Mouse (Mus musculus): ENCODE results near the gene Gm45140. TPM values are rescaled to one million over a fixed set of nuclear protein-coding genes. Genes with fewer than 3 reads are reported as not detected.

Gene Gm45140
- polyA plus RNA-seq, 1 experiment from 2014 or later: 5.4 TPM

DNA sequence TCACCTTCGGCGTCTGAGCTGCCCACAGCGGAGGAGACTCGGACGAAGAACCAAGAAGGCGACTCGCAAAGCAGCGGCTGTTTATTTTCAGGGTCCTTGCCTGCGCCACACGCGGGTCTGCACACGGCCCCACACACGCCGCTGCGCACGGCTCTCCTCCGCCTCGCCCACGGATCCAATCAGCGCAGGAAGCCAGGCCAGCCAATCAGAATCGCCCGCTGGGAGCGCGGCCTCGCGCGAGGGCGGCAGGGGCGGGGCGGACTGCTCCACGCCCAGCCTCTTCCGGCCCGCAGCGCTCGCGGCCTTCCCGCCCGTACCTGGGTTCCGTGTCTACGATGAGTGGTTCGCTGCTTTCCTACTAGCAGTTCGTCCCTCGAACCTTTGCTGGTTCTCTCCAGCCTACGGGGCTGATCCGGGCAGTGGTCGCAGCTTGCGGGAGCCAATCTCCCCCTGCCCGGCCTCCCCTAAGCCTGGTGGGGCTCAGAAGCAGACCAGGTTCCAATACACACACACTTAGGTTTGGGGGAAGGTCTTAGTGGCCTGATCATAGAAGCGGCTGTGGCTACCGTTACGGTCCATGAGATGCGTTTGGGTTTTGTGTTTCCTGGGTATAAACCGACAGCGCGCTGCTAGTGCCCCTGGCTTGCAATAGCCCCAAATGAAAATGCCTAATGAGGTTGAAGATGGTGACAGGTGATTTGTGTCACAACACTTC, 15.5 kb upstream of the Gm45140 start, which contains the start of gene Cnbp:
TSS of gene Cnbp (minus strand) at position 207 of the 715 bp plus-strand sequence.
- Histone ChIP-seq H3K27me3 (ENCODE audit: control insufficient read depth, insufficient read depth, low read length) (no peaks in the 10 kb centered on the region), H3K4me2 (replicated peaks; ENCODE audit: low read depth, low read length) (peak within 1 kb of the TSS; percentile 77), H3K9ac (ENCODE audit: low read depth, low read length) (peak within 1 kb of the TSS; percentile 99), H3K27ac (ENCODE audit: low read depth, low read length) (peak within 1 kb of the TSS; percentile 94), H3K4me1 (ENCODE audit: control insufficient read depth, insufficient read depth, low read length) (peaks cover 12% of the 10 kb centered on the region), H3K36me3 (ENCODE audit: control insufficient read depth, insufficient read depth, low read length) (peaks cover 25% of the 10 kb centered on the region), H3K9me3 (ENCODE audit: control insufficient read depth, low read length) (no peaks in the 10 kb centered on the region), H3K4me3 (ENCODE audit: low read length) (peak within 1 kb of the TSS; percentile 100)
- peak; percentile 99 for ATAC-seq (ENCODE audit: low FRiP score, low TSS enrichment)
- under 1% methylated on average over 54 of the region's 55 CpGs for WGBS

DNA sequence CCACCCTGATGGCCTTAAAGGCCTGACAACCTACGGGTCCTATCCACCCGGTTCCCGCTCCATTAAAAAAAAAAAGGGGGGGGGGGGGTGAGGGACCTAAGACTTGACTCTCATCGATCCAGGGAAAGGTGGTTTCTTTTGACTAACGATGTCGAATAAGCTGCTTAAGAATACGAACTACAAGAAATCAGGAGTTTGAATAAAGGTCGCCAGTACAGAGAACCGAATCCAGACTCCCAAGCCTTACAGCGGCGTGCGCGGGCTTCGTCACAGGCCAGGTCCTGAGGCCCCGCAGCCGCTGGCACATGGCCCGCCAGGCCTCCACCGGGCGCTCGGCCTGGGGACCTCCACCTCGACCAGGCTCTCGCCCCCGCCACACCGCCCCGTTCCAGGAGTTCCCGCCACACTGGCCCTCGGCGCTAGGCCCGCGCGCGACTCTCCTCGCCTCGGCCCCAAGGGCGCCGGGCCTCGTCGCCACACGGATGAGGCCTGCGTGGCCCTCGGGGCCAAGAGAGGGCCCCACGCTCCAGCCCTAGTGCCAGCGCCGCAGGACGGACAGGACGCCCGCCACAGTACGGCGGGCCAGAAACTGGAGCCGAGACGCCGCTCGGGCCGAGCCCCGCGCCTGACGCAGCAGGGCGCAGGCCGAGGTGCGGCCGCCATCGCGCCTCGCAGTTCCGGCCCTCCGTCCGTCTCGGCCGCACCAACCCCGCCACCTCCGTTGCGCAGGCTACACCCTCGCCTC, 14.7 kb upstream of the Gm45140 start:
- Histone ChIP-seq H3K4me1 (ENCODE audit: control insufficient read depth, insufficient read depth, low read length) (peaks cover 12% of the 10 kb centered on the region), H3K4me2 (replicated peaks; ENCODE audit: low read depth, low read length) (peak overlapping the region; percentile 77), H3K4me3 (ENCODE audit: low read length) (peak overlapping the region; percentile 100), H3K27me3 (ENCODE audit: control insufficient read depth, insufficient read depth, low read length) (no peaks in the 10 kb centered on the region), H3K36me3 (ENCODE audit: control insufficient read depth, insufficient read depth, low read length) (peaks cover 31% of the 10 kb centered on the region), H3K9me3 (ENCODE audit: control insufficient read depth, low read length) (no peaks in the 10 kb centered on the region), H3K9ac (ENCODE audit: low read depth, low read length) (peak overlapping the region; percentile 99), H3K27ac (ENCODE audit: low read depth, low read length) (peak overlapping the region; percentile 90)
- peak; percentile 71; the same call in 1 of the 2 replicates for ATAC-seq (ENCODE audit: low FRiP score, low TSS enrichment)
- WGBS: under 1% methylated on average over 63 of the region's 73 CpGs

DNA sequence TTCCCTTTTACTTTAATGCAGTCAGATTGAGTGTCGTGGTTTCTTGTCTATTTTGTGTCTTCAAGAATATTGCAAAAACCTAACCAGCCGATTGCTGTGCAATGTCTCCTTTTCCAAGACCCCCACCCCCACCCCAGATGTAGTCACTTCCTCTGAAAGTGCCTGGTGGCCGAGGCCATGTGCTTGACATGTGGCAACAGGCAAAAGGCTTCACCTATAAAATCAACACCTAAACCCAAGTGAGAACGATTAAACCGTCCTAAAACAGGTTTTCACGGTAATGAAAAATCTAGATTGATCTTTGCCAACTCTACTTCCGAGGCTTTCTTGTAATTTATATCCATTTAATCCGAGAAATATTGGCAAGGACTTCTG, 14.2 kb upstream of the Gm45140 start:
- 1% methylated on average over 8 of the region's 8 CpGs for whole genome bisulfite sequencing
- Histone ChIP-seq H3K36me3 (ENCODE audit: control insufficient read depth, insufficient read depth, low read length) (peaks cover 37% of the 10 kb centered on the region), H3K9ac (ENCODE audit: low read depth, low read length) (peak overlapping the region; percentile 99), H3K27ac (ENCODE audit: low read depth, low read length) (peak overlapping the region; percentile 90), H3K27me3 (ENCODE audit: control insufficient read depth, insufficient read depth, low read length) (no peaks in the 10 kb centered on the region), H3K9me3 (ENCODE audit: control insufficient read depth, low read length) (no peaks in the 10 kb centered on the region), H3K4me1 (ENCODE audit: control insufficient read depth, insufficient read depth, low read length) (peaks cover 12% of the 10 kb centered on the region), H3K4me3 (ENCODE audit: low read length) (peak overlapping the region; percentile 100), H3K4me2 (replicated peaks; ENCODE audit: low read depth, low read length) (peak overlapping the region; percentile 77)
- no peak for ATAC-seq (ENCODE audit: low FRiP score, low TSS enrichment)

DNA sequence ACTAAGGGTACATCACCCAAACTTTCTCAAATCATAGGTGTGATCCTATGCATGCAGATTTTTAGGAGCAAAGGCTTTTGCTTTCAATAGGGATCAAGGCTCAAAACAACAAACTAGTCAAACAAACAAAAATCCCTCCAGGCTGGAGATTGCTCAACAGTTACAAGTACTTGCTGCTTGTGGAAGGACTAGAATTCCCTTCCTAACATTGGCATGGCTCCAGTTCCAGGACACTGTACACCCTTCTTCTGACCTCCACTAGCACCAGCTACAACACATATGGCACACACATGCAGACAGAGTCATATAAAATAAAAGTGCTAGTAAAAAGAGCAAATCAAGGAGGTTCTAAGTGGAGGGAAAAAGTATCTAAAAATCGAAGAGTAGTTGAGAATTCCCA, 11.2 kb upstream of the Gm45140 start:
- whole genome bisulfite sequencing: 90% methylated on average over 1 of the region's 1 CpGs
- Histone ChIP-seq H3K9ac (ENCODE audit: low read depth, low read length) (no peak overlapping the region), H3K4me3 (ENCODE audit: low read length) (no peak overlapping the region), H3K36me3 (ENCODE audit: control insufficient read depth, insufficient read depth, low read length) (peaks cover 66% of the 10 kb centered on the region), H3K4me1 (ENCODE audit: control insufficient read depth, insufficient read depth, low read length) (peaks cover 12% of the 10 kb centered on the region), H3K27ac (ENCODE audit: low read depth, low read length) (no peak overlapping the region), H3K9me3 (ENCODE audit: control insufficient read depth, low read length) (no peaks in the 10 kb centered on the region), H3K27me3 (ENCODE audit: control insufficient read depth, insufficient read depth, low read length) (no peaks in the 10 kb centered on the region), H3K4me2 (replicated peaks; ENCODE audit: low read depth, low read length) (no peak overlapping the region)
- ATAC-seq (ENCODE audit: low FRiP score, low TSS enrichment): no peak

DNA sequence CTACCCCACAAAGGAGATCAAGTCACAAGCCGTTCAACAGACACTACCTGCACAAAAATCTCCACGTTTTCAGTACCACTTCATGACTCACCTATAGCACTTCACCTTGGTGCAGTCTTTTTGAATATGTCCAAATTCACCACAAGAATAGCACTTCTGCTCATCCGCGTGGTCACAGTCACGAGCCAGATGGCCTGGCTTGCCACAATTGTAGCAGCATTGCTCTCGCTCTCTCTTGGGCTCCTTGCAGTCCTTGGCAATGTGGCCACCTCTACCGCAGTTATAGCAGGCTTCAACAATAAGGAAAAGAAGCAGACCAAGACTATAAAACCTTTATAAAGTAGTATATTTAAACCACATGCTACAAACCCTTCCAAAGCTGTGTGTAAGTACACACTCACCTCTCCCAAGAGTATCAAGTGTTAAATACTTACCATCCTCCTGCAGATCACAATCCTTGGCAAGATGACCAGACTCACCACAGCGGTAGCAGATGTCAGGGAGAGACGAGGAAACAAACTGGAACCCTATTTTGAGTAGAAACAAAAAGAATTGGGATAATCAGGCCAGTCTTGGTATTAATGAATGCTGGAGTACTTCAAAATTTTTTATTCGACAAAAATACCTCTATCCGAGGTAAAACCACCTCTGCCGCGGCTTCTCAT, 9.6 kb upstream of the Gm45140 start:
- Histone ChIP-seq H3K9me3 (ENCODE audit: control insufficient read depth, low read length) (no peaks in the 10 kb centered on the region), H3K27ac (ENCODE audit: low read depth, low read length) (no peak overlapping the region), H3K4me1 (ENCODE audit: control insufficient read depth, insufficient read depth, low read length) (peaks cover 12% of the 10 kb centered on the region), H3K36me3 (ENCODE audit: control insufficient read depth, insufficient read depth, low read length) (peaks cover 71% of the 10 kb centered on the region), H3K4me3 (ENCODE audit: low read length) (no peak overlapping the region), H3K4me2 (replicated peaks; ENCODE audit: low read depth, low read length) (no peak overlapping the region), H3K9ac (ENCODE audit: low read depth, low read length) (no peak overlapping the region), H3K27me3 (ENCODE audit: control insufficient read depth, insufficient read depth, low read length) (no peaks in the 10 kb centered on the region)
- 91% methylated on average over 13 of the region's 13 CpGs for WGBS
- ATAC-seq (ENCODE audit: low FRiP score, low TSS enrichment): no peak

DNA sequence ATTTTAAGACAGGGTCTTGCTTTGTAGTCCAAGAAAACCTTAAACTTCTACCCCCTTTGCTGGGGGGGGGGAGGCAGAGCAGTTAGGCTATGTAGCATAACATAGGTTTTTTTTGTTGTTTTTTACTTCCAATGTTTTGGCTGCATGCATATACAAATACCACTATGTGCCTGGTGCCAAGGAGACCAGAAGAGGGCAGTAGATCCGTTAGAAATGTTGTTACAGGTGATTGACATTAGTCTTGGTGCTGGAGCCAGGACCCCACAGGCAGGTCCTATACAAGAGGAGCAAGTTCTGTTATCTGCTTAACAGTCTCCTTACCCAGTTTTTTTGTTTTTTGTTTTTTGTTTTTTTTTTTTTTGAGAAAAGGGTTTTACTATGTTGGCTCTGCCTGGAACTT, 6.7 kb upstream of the Gm45140 start:
- Histone ChIP-seq H3K4me2 (replicated peaks; ENCODE audit: low read depth, low read length) (no peak overlapping the region), H3K9me3 (ENCODE audit: control insufficient read depth, low read length) (no peaks in the 10 kb centered on the region), H3K36me3 (ENCODE audit: control insufficient read depth, insufficient read depth, low read length) (peaks cover 54% of the 10 kb centered on the region), H3K27me3 (ENCODE audit: control insufficient read depth, insufficient read depth, low read length) (no peaks in the 10 kb centered on the region), H3K9ac (ENCODE audit: low read depth, low read length) (no peak overlapping the region), H3K27ac (ENCODE audit: low read depth, low read length) (no peak overlapping the region), H3K4me1 (ENCODE audit: control insufficient read depth, insufficient read depth, low read length) (peaks cover 3% of the 10 kb centered on the region; the same call in 1 of the 2 replicates), H3K4me3 (ENCODE audit: low read length) (no peak overlapping the region)
- no peak for ATAC-seq (ENCODE audit: low FRiP score, low TSS enrichment)
- 12% methylated on average over 1 of the region's 1 CpGs for WGBS

DNA sequence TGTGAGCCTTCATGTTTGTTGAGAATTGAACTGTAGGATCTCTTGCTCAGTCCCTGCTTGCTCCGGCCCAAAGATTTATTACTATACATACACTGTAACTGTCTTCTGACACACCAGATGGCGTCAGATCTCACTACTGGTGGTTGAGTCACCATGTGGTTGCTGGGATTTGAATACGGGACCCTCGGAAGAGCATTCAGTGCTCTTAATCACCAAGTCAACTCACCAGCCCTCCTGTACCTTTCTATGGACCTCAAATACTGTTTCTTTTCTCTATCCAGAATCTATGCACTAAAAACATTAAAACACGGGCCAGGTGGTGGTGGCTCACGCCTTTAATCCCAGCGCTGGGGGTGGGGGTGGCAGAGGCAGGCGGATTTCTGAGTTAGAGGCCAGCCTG, 6.0 kb upstream of the Gm45140 start:
- Histone ChIP-seq H3K9ac (ENCODE audit: low read depth, low read length) (no peak overlapping the region), H3K36me3 (ENCODE audit: control insufficient read depth, insufficient read depth, low read length) (peaks cover 48% of the 10 kb centered on the region), H3K27me3 (ENCODE audit: control insufficient read depth, insufficient read depth, low read length) (no peaks in the 10 kb centered on the region), H3K4me1 (ENCODE audit: control insufficient read depth, insufficient read depth, low read length) (peaks cover 3% of the 10 kb centered on the region; the same call in 1 of the 2 replicates), H3K4me3 (ENCODE audit: low read length) (no peak overlapping the region), H3K4me2 (replicated peaks; ENCODE audit: low read depth, low read length) (no peak overlapping the region), H3K27ac (ENCODE audit: low read depth, low read length) (no peak overlapping the region), H3K9me3 (ENCODE audit: control insufficient read depth, low read length) (no peaks in the 10 kb centered on the region)
- ATAC-seq (ENCODE audit: low FRiP score, low TSS enrichment): no peak
- 75% methylated on average over 8 of the region's 8 CpGs for WGBS

DNA sequence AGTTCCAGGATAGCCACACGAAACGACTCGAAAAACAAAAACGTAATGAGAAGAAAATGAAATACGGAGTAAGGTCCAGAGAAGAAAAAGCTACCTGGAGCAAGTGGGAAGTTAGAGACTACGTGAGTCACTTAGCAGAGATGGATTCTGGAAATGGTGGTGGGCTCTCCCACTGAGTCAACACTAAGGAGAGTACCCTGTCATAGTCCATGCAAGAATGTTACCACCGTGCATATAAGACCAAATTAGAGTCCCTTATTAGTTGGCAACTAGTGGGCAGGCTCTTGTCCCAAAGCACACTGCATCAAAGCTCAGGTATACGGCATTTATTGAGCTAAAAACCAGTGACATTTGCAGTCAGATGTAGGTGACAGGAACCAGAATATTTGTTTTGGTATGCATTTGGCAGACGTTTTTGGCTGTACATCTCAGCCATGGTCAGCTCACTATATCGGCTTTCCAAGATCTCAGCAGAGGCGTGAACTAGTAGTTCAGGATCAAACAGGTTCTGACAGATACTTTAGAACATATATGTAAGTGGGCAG, 4.3 kb upstream of the Gm45140 start:
- H3K4me1 ChIP-seq (ENCODE audit: control insufficient read depth, insufficient read depth, low read length): peaks cover 3% of the 10 kb centered on the region; the same call in 1 of the 2 replicates
- no peak for ATAC-seq (ENCODE audit: low FRiP score, low TSS enrichment)
- H3K27ac ChIP-seq (ENCODE audit: low read depth, low read length): no peak overlapping the region
- H3K9me3 ChIP-seq (ENCODE audit: control insufficient read depth, low read length): no peaks in the 10 kb centered on the region
- H3K9ac ChIP-seq (ENCODE audit: low read depth, low read length): no peak overlapping the region
- peaks cover 36% of the 10 kb centered on the region for H3K36me3 ChIP-seq (ENCODE audit: control insufficient read depth, insufficient read depth, low read length)
- 63% methylated on average over 11 of the region's 11 CpGs for WGBS
- no peaks in the 10 kb centered on the region for H3K27me3 ChIP-seq (ENCODE audit: control insufficient read depth, insufficient read depth, low read length)
- H3K4me2 ChIP-seq (replicated peaks; ENCODE audit: low read depth, low read length): peak overlapping the region; percentile 77; the same call in 1 of the 2 replicates
- no peak overlapping the region for H3K4me3 ChIP-seq (ENCODE audit: low read length)
